Mouse (Mus musculus): Measurements from ENCODE around the gene Atg4c. TPM values are rescaled to one million over a fixed set of nuclear protein-coding genes. Genes with fewer than 3 reads are reported as not detected.
A peak's percentile ranks its signal among the peaks of the same experiment; 100 is the strongest.

Gene Atg4c
- 20.2 and 22.1 TPM in 2 replicates for polyA plus RNA-seq (2016; fragmentation: Nextera tagmentation; extraction: Ambion mirVana)

DNA sequence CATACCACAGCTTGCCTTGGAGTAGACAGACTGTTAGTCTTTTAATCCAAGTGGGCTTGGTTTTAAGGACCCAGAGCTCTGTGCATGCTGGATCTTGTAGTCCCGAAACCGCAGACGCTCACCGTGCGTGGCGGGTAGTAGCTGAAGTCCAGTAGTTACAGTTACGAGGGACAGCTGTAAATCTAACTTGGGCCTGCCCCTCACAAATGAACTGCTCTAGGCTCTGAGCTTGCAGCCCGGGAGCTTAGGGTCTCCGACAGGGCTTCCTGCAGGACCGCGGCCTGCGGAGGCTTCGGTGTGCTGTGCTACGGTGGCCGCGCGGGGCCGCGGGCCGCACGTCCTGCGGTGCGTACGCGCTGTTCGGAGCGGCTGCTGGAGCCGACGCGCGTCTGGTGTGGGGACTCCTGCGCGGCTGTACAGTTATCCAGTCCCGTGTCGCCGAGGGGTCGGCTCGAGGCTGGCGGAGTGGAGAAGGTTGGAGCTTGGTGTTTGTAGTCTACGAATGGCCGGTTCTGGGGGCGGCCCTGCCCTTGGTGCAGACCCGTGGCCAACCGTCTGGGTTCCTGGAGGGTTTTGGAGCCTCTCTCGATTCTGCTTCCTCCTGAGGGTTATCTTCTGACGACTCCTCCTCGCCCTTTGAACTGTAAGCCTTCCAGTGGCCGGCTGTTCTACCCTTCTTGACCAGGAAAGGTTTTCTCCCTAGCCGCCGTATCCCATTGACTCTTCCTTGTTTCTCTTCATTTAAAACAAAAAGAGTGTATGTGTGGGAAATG is at the start of gene Atg4c:
TSS of gene Atg4c (plus strand) at position 125 of the 773 bp plus-strand sequence.
- Histone ChIP-seq H3K4me1 (no peaks in the 10 kb centered on the region; the same call in 1 of the 2 replicates), H3K9ac (peak within 1 kb of the TSS; percentile 82), H3K4me2 (replicated peaks) (peak within 1 kb of the TSS; percentile 59), H3K4me3 (peak within 1 kb of the TSS; percentile 70), H3K27me3 (no peaks in the 10 kb centered on the region), H3K36me3 (no peaks in the 10 kb centered on the region), H3K27ac (peak within 1 kb of the TSS; percentile 95), H3K9me3 (0 out of 2 replicates have a peak, but pooled peaks cover 3% of the 10 kb centered on the region)
- ATAC-seq (ENCODE audit: insufficient number of reproducible peaks, insufficient read depth, low FRiP score, low TSS enrichment), result peak; percentile 93
- under 1% methylated on average over 50 of the region's 50 CpGs for WGBS

DNA sequence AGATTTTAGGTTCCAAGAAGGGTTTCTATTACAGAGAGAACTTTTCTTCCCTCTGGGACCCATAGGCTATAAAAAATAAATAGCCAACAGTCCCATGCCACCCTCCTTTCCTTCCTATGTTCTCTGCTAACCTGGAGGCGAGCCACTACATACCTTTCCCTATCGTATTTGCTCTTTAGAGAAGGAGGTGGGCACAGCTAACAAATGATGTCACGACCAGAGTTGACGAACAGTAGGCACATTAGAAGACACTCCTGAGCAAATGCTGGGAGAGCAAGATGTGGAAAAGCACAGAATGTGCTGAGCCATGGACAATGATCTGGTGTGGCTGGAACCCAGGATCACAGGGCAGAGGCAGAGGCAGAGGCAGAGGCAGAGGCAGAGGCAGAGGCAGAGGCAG is 42.3 kb upstream of the Atg4c start:
- Histone ChIP-seq H3K27ac (no peak overlapping the region), H3K4me3 (no peak overlapping the region), H3K9ac (no peak overlapping the region), H3K27me3 (no peaks in the 10 kb centered on the region), H3K9me3 (no peaks in the 10 kb centered on the region), H3K36me3 (no peaks in the 10 kb centered on the region), H3K4me1 (no peaks in the 10 kb centered on the region), H3K4me2 (replicated peaks) (no peak overlapping the region)
- WGBS, result 89% methylated on average over 4 of the region's 4 CpGs
- no peak for ATAC-seq (ENCODE audit: insufficient number of reproducible peaks, insufficient read depth, low FRiP score, low TSS enrichment)

GRCm38 (mm10) chr4:99151885-99152558 is 41.7 kb upstream of the Atg4c start:
- H3K4me3 ChIP-seq, result no peak overlapping the region
- no peak overlapping the region for H3K4me2 ChIP-seq (replicated peaks)
- no peaks in the 10 kb centered on the region for H3K36me3 ChIP-seq
- 41% methylated on average over 4 of the region's 4 CpGs for WGBS
- ATAC-seq (ENCODE audit: insufficient number of reproducible peaks, insufficient read depth, low FRiP score, low TSS enrichment), result no peak
- no peaks in the 10 kb centered on the region for H3K4me1 ChIP-seq
- no peaks in the 10 kb centered on the region for H3K9me3 ChIP-seq
- no peak overlapping the region for H3K27ac ChIP-seq
- no peaks in the 10 kb centered on the region for H3K27me3 ChIP-seq
- no peak overlapping the region for H3K9ac ChIP-seq

GRCm38 (mm10) chr4:99156641-99157307 is 37.0 kb upstream of the Atg4c start:
- H3K4me1 ChIP-seq, result peaks cover 4% of the 10 kb centered on the region; the same call in 1 of the 2 replicates

GRCm38 (mm10) chr4:99158495-99158894 is 35.2 kb upstream of the Atg4c start:
- H3K9ac ChIP-seq, result no peak overlapping the region
- no peak overlapping the region for H3K4me3 ChIP-seq
- H3K4me1 ChIP-seq, result peaks cover 10% of the 10 kb centered on the region; the same call in 1 of the 2 replicates
- no peak overlapping the region for H3K4me2 ChIP-seq (replicated peaks)
- 0 out of 2 replicates have a peak, but pooled peaks cover 2% of the 10 kb centered on the region for H3K9me3 ChIP-seq
- no peaks in the 10 kb centered on the region for H3K27me3 ChIP-seq
- no peaks in the 10 kb centered on the region for H3K36me3 ChIP-seq
- no peak for ATAC-seq (ENCODE audit: insufficient number of reproducible peaks, insufficient read depth, low FRiP score, low TSS enrichment)
- 83% methylated on average over 5 of the region's 5 CpGs for WGBS
- no peak overlapping the region for H3K27ac ChIP-seq

More at GRCm38 (mm10) chr4:99156641-99157307, 37.0 kb upstream of the Atg4c start:
- Histone ChIP-seq H3K36me3 (no peaks in the 10 kb centered on the region), H3K4me2 (replicated peaks) (no peak overlapping the region), H3K9me3 (0 out of 2 replicates have a peak, but pooled peaks cover 2% of the 10 kb centered on the region), H3K27ac (no peak overlapping the region), H3K27me3 (no peaks in the 10 kb centered on the region), H3K4me3 (no peak overlapping the region), H3K9ac (no peak overlapping the region)
- no peak for ATAC-seq (ENCODE audit: insufficient number of reproducible peaks, insufficient read depth, low FRiP score, low TSS enrichment)
- 66% methylated on average over 11 of the region's 11 CpGs for WGBS

- ATAC-seq (ENCODE audit: insufficient number of reproducible peaks, insufficient read depth, low FRiP score, low TSS enrichment), result no peak
- Histone ChIP-seq H3K4me1 (peaks cover 12% of the 10 kb centered on the region; the same call in 1 of the 2 replicates), H3K9me3 (0 out of 2 replicates have a peak, but pooled peaks cover 2% of the 10 kb centered on the region), H3K36me3 (no peaks in the 10 kb centered on the region), H3K4me2 (replicated peaks) (no peak overlapping the region), H3K4me3 (no peak overlapping the region), H3K27me3 (no peaks in the 10 kb centered on the region), H3K27ac (no peak overlapping the region), H3K9ac (no peak overlapping the region)
- 14% methylated on average over 3 of the region's 3 CpGs for WGBS
Observed at GRCm38 (mm10) chr4:99160414-99160813, 33.3 kb upstream of the Atg4c start.

DNA sequence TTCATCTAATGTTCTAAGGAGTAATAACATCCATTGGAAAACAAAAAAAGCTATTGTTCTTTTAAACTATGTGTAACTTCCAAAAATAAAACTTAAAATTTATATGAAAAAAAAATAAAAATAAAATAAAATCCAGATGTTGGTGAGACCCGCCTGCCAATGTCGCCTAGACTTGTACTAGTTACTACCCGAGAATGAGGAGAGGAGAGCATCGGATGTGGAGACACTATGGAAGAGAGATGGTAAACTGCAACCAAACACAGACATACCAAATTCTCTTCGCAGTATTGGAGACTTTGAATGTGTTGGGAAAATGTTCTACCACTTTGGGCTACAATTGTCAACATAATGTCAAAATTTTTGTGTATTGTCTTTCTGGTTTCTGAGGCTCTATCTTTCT is 32.8 kb upstream of the Atg4c start:
- H3K9me3 ChIP-seq, result 0 out of 2 replicates have a peak, but pooled peaks cover 2% of the 10 kb centered on the region
- WGBS, result 32% methylated on average over 5 of the region's 5 CpGs
- no peak overlapping the region for H3K4me3 ChIP-seq
- no peak overlapping the region for H3K27ac ChIP-seq
- no peak overlapping the region for H3K4me2 ChIP-seq (replicated peaks)
- H3K27me3 ChIP-seq, result no peaks in the 10 kb centered on the region
- peaks cover 12% of the 10 kb centered on the region; the same call in 1 of the 2 replicates for H3K4me1 ChIP-seq
- H3K9ac ChIP-seq, result no peak overlapping the region
- no peak for ATAC-seq (ENCODE audit: insufficient number of reproducible peaks, insufficient read depth, low FRiP score, low TSS enrichment)
- no peaks in the 10 kb centered on the region for H3K36me3 ChIP-seq

GRCm38 (mm10) chr4:99161457-99161971 is 32.2 kb upstream of the Atg4c start:
- Histone ChIP-seq H3K9ac (no peak overlapping the region), H3K4me2 (replicated peaks) (no peak overlapping the region), H3K4me1 (peaks cover 12% of the 10 kb centered on the region; the same call in 1 of the 2 replicates), H3K27ac (0 out of 2 replicates have a peak overlapping the region, but pooled peaks have one; percentile 50), H3K9me3 (0 out of 2 replicates have a peak, but pooled peaks cover 2% of the 10 kb centered on the region), H3K36me3 (no peaks in the 10 kb centered on the region), H3K27me3 (no peaks in the 10 kb centered on the region), H3K4me3 (no peak overlapping the region)
- ATAC-seq (ENCODE audit: insufficient number of reproducible peaks, insufficient read depth, low FRiP score, low TSS enrichment), result no peak
- WGBS, result 20% methylated on average over 6 of the region's 6 CpGs

- ATAC-seq (ENCODE audit: insufficient number of reproducible peaks, insufficient read depth, low FRiP score, low TSS enrichment), result no peak
- H3K4me1 ChIP-seq, result peaks cover 12% of the 10 kb centered on the region; the same call in 1 of the 2 replicates
Observed at GRCm38 (mm10) chr4:99163001-99163400, 30.7 kb upstream of the Atg4c start.

DNA sequence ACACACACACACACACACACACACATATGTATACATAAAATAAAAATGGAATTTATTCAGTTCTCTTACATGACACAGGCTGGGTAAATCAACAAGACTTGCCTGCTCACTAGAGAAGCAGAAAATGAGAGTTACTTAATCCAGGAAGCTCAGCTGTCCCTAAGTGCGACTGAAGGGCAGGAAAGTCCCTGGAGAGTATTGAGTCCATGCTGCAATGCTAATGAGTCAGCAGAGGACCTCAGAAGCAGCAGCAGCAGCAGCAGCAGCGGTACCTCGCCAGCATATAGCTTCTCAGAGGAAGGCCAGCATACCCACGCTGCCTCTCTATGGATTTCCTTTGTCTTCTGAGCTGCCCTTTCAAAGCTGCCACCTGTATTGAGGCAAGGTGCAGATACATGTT is 30.2 kb upstream of the Atg4c start:
- no peak overlapping the region for H3K27ac ChIP-seq
- 19% methylated on average over 4 of the region's 4 CpGs for WGBS
- H3K36me3 ChIP-seq, result no peaks in the 10 kb centered on the region
- H3K4me1 ChIP-seq, result peaks cover 12% of the 10 kb centered on the region; the same call in 1 of the 2 replicates
- no peak overlapping the region for H3K9ac ChIP-seq
- H3K9me3 ChIP-seq, result 0 out of 2 replicates have a peak, but pooled peaks cover 2% of the 10 kb centered on the region
- no peak overlapping the region for H3K4me3 ChIP-seq
- no peaks in the 10 kb centered on the region for H3K27me3 ChIP-seq
- no peak overlapping the region for H3K4me2 ChIP-seq (replicated peaks)
- ATAC-seq (ENCODE audit: insufficient number of reproducible peaks, insufficient read depth, low FRiP score, low TSS enrichment), result no peak

More at GRCm38 (mm10) chr4:99163001-99163400, 30.7 kb upstream of the Atg4c start:
- 48% methylated on average over 9 of the region's 9 CpGs for WGBS
- H3K4me2 ChIP-seq (replicated peaks), result no peak overlapping the region
- H3K27me3 ChIP-seq, result no peaks in the 10 kb centered on the region
- H3K9me3 ChIP-seq, result 0 out of 2 replicates have a peak, but pooled peaks cover 2% of the 10 kb centered on the region
- no peak overlapping the region for H3K4me3 ChIP-seq
- no peaks in the 10 kb centered on the region for H3K36me3 ChIP-seq
- H3K27ac ChIP-seq, result no peak overlapping the region
- H3K9ac ChIP-seq, result no peak overlapping the region

DNA sequence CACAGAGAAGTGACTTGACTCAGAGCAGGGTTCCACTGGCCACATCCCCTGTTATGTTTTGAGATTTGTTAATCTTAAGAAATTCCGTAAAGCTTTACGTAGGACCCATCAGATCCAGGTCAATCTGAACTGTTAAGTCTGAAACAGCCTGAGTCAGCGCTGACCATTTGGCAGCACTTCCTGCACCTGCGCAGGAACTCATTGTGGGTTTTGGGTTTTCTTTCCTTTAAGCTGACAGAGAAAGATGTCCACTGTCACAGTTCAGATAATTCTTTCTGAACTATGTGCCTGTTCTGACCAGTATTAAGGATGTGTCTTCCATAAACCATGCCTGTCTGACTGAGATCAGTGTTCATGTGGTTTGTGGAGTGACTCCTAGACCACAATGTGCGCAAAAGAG is 24.9 kb upstream of the Atg4c start:
- H3K4me2 ChIP-seq (replicated peaks), result no peak overlapping the region
- no peak for ATAC-seq (ENCODE audit: insufficient number of reproducible peaks, insufficient read depth, low FRiP score, low TSS enrichment)
- H3K27ac ChIP-seq, result no peak overlapping the region
- no peak overlapping the region for H3K4me3 ChIP-seq
- H3K4me1 ChIP-seq, result no peaks in the 10 kb centered on the region
- H3K9ac ChIP-seq, result no peak overlapping the region
- 91% methylated on average over 5 of the region's 5 CpGs for WGBS
- no peaks in the 10 kb centered on the region for H3K9me3 ChIP-seq
- no peaks in the 10 kb centered on the region for H3K36me3 ChIP-seq
- H3K27me3 ChIP-seq, result no peaks in the 10 kb centered on the region

All from embryonic facial prominence, embryonic 12.5 days (tissue).